Mouse (Mus musculus) bone marrow macrophage, adult 2 months (primary cell): ENCODE results near the gene Rnf222.

Source experiments
- CTCF ChIP-seq: IDR thresholded peaks from 2 replicates; pipeline ENCODE4 v1.5.1; 2012; ENCODE audit warnings: low read depth, mild to moderate bottlenecking, low read length, moderate library complexity
- POLR2A ChIP-seq: IDR thresholded peaks from 2 replicates; pipeline ENCODE4 v1.6.1; 2012; ENCODE audit warnings: mild to moderate bottlenecking, low read depth, low read length, borderline replicate concordance

DNA sequence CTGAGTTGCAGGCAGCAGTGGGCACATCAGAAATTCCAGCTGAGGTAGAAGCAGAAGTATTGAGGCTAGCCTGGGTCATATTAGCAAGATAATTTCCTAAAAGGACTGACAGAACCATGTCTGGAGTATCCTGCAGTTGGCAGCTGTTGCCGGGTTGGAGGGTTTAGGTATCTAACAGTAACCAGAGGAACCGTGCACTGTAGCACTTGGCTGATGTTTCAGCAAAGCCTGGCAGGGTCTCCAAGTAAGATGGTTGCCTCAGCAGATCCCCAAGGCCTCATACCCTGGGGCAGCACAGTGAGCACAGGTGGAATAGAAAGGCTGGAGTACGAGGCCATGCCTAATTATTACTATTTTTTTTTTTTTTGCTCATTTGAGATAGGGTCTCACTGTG is 16.8 kb downstream of the Rnf222 start:
- TF ChIP-seq POLR2A (no peak), CTCF (no peak)
